Mouse (Mus musculus) forebrain, embryonic 13.5 days (tissue): ENCODE results near the gene Ccnf. TPM values are rescaled to one million over a fixed set of nuclear protein-coding genes. Genes with fewer than 3 reads are reported as not detected.

Source experiments
- ATAC-seq: fragments of 200-750 bp; cut with Nextera tagmentation; 2 replicates; pipeline ENCODE4 v1.8.0; 2017
- H3K27ac ChIP-seq: fragments of 300-500 bp; sonication (generic); 2 replicates; pipeline ENCODE4 v1.5.1; 2015; ENCODE audit warnings: inconsistent platforms, mild to moderate bottlenecking, moderate library complexity
- H3K27me3 ChIP-seq: fragments of 300-500 bp; sonication (generic); 2 replicates; pipeline ENCODE4 v1.6.1; 2015; ENCODE audit warnings: mild to moderate bottlenecking, inconsistent platforms
- H3K36me3 ChIP-seq: fragments of 300-500 bp; sonication (generic); 2 replicates; pipeline ENCODE4 v1.6.1; 2015; ENCODE audit warnings: mild to moderate bottlenecking, inconsistent platforms; ENCODE audit not compliant: poor library complexity, severe bottlenecking
- H3K4me1 ChIP-seq: fragments of 300-500 bp; sonication (generic); 2 replicates; pipeline ENCODE4 v1.6.1; 2015; ENCODE audit warnings: inconsistent platforms
- H3K4me2 ChIP-seq: fragments of 300-500 bp; sonication (generic); 2 replicates; pipeline ENCODE4 v1.6.1; 2015; ENCODE audit warnings: inconsistent platforms, mild to moderate bottlenecking, moderate library complexity
- H3K4me3 ChIP-seq: fragments of 300-500 bp; sonication (generic); 2 replicates; pipeline ENCODE4 v1.5.1; 2015; ENCODE audit warnings: mild to moderate bottlenecking, inconsistent platforms
- H3K9ac ChIP-seq: fragments of 300-500 bp; sonication (generic); 2 replicates; pipeline ENCODE4 v1.6.1; 2015; ENCODE audit warnings: mild to moderate bottlenecking, inconsistent platforms
- H3K9me3 ChIP-seq: fragments of 300-500 bp; sonication (generic); replicated peaks from 2 replicates; pipeline ENCODE4 v1.6.1; 2016; ENCODE audit warnings: inconsistent platforms
- WGBS: fragments of 180-500 bp; shearing (Covaris S2); methylation state at CpG from one replicate; pipeline ENCODE4 v1.1.7; 2015; 5-methylcytosine and 5-hydroxymethylcytosine counted together
- polyA plus RNA-seq: library from polyadenylated mRNA; unstranded; fragments of >200 nt; fragmentation: Nextera tagmentation; extraction: Ambion mirVana; gene quantifications from 2 replicates; pipeline ENCODE4 v1.2.1, GENCODE M21; 2015

Gene Ccnf
- polyA plus RNA-seq, 1 experiment from 2014 or later, result 60.2 TPM

DNA sequence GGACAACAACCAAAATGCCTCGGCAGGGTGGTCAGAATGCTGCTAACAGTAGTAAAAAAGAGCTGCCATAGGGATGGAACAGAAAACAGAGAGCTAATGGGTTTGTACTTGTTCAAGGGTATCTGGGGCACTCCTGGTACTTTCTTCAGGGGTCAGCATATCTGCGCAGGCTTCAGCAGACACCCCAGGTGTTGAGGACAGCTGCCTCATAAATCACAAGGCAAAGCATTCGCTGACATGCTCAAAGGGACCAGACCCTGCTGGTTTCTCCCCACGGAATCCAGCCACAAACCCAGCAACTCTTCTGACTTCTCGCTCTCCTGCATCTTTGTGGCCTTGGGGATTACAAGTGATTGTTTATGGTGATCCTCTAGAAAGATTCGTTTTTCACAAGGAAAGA, 28.6 kb downstream of the Ccnf start:
- no peaks in the 10 kb centered on the region for H3K27me3 ChIP-seq
- no peak overlapping the region for H3K9ac ChIP-seq
- peaks cover 65% of the 10 kb centered on the region for H3K36me3 ChIP-seq
- 85% methylated on average over 6 of the region's 6 CpGs for WGBS
- H3K4me3 ChIP-seq, result no peak overlapping the region
- no peak overlapping the region for H3K27ac ChIP-seq
- no peaks in the 10 kb centered on the region for H3K9me3 ChIP-seq
- no peak overlapping the region for H3K4me2 ChIP-seq
- no peak for ATAC-seq
- peaks cover 18% of the 10 kb centered on the region for H3K4me1 ChIP-seq

DNA sequence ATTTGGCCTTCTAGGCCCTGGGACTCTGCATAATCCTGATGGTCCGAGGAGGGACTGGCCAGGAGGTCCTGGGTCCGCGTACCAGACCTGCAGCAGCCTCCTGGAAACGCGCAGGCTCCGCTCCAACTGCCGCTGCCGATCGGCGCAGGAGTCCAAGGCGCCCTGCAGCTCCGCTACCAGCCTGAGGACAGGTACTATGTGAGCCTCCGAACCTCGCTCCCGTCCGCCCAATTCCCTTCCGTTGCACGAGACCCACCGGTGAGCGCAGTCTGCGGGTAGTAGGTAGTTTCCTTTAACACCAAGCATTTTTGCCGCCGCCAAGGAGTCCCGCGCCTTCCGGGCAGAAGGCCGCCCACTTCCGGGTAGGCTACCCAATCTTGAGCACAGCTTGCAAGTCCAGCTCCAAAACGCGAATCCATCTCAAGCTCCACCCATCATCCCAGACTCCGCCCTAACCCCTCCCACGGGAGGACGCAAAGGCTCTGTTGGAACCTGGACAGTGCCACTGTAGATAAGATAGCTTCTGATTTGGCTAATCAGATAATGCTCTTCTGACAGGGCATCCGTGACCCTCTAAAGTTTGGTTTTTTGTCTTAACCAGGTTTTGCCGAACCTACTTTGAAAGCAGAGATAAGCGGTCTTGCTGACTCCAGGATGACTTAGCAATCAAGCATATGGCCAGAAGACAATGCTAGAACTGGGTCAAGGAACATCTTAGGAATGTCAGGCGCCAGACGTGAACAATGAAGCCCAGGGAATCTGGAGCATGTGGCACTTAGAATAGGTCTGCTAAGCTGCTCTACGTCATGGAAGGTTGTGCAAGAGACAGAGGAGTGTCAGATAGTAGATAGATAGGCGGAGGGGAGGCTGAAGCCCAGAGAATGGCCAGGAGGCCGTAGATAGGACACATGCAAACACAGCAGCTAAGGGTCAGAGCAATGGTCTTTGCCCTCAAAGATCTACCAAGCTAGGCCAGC, 30.6 kb downstream of the Ccnf start, which contains the start of gene Tedc2:
Gene Tedc2, minus strand, starts transcription at position 417 of the 977 bp plus-strand sequence.
- peak within 1 kb of the TSS; percentile 81 for H3K9ac ChIP-seq
- peak within 1 kb of the TSS; percentile 40; the same call in 1 of the 2 replicates for H3K27ac ChIP-seq
- peak within 1 kb of the TSS; percentile 82 for H3K4me2 ChIP-seq
- peaks cover 18% of the 10 kb centered on the region for H3K4me1 ChIP-seq
- no peaks in the 10 kb centered on the region for H3K27me3 ChIP-seq
- no peaks in the 10 kb centered on the region for H3K9me3 ChIP-seq
- 6% methylated on average over 41 of the region's 41 CpGs for WGBS
- peak within 1 kb of the TSS; percentile 84 for H3K4me3 ChIP-seq
- peak; percentile 96 for ATAC-seq
- H3K36me3 ChIP-seq, result peaks cover 63% of the 10 kb centered on the region

DNA sequence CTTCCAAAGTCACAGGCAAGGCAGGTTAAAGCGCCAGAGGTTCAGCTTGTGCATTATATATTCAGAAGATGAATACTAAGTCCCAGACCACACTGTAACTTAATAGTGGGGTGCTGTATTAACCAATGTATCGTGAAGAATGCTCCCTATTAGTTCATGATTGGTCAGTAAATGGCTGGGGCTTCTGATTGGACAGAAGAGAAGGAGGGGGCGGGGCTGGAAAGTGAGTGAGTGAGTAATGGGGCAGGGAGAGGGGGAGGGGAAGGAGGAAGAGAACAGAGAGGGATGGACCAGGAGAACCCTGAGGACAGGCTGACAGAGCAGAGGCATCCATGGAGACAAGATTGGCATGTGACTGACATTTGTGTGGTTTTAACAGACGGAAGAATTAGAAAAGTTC, 34.4 kb downstream of the Ccnf start:
- Histone ChIP-seq H3K9ac (no peak overlapping the region), H3K4me2 (no peak overlapping the region), H3K9me3 (no peaks in the 10 kb centered on the region), H3K36me3 (peaks cover 40% of the 10 kb centered on the region), H3K27ac (no peak overlapping the region), H3K4me1 (peaks cover 24% of the 10 kb centered on the region), H3K27me3 (no peaks in the 10 kb centered on the region), H3K4me3 (no peak overlapping the region)
- 65% methylated on average over 4 of the region's 4 CpGs for WGBS
- ATAC-seq, result no peak

DNA sequence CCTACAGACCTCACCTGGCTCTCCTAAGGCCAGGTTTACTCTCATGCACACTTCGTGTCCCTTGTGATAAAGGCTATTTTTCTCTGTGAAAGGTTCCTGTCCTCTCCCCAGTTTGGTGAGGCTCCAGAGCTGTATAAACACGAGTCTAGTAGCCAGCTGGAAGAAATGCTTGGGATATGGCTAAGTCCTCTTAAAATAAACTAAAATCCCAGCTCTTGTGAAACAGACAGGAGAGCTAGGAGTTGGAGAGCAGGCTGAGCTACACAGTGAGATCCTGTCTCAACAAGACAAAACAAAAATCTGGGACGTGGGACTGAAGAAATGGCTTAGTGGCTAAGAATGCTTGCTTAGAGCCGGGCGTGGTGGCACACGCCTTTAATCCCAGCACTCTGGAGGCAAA, 38.1 kb downstream of the Ccnf start:
- no peak for ATAC-seq
- Histone ChIP-seq H3K4me2 (no peak overlapping the region), H3K27ac (no peak overlapping the region), H3K27me3 (peaks cover 17% of the 10 kb centered on the region), H3K9ac (no peak overlapping the region), H3K9me3 (no peaks in the 10 kb centered on the region), H3K4me1 (peaks cover 40% of the 10 kb centered on the region), H3K36me3 (peaks cover 34% of the 10 kb centered on the region), H3K4me3 (no peak overlapping the region)
- 79% methylated on average over 6 of the region's 6 CpGs for WGBS

DNA sequence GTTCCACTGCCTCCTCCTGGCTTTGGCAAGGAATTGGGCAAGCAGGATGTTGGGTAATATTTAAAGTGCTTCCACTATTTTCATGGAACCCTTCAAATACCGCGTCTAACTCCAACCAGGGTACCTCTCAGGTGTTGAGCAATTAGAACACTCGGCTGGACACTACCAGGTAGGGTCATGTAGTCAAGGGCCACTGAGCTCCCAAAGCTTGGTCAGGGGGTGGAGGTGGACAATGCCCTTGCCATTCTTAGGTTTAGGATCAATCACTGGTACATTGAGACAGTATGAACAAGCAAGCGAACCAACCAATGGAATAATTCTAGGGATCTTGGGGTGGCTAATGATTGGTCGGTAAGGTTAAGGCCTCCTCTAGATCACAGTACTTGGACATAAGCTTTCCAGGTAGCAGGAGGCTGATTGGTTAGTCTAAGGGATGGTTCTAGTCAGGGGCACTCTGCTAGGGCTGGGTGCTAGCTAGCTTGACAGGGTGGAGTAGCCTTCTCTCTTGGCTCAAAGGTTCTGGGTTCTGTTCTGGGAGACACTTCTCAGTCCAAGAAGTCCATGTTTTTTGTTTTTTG, 38.8 kb downstream of the Ccnf start:
- peaks cover 27% of the 10 kb centered on the region for H3K36me3 ChIP-seq
- no peak; the same call in 1 of the 2 replicates for ATAC-seq
- H3K9ac ChIP-seq, result no peak overlapping the region
- H3K4me1 ChIP-seq, result peaks cover 47% of the 10 kb centered on the region
- 23% methylated on average over 5 of the region's 5 CpGs for WGBS
- H3K4me2 ChIP-seq, result peak overlapping the region; percentile 97
- H3K27ac ChIP-seq, result no peak overlapping the region
- H3K4me3 ChIP-seq, result peak overlapping the region; percentile 52
- H3K9me3 ChIP-seq, result no peaks in the 10 kb centered on the region
- peaks cover 24% of the 10 kb centered on the region for H3K27me3 ChIP-seq

DNA sequence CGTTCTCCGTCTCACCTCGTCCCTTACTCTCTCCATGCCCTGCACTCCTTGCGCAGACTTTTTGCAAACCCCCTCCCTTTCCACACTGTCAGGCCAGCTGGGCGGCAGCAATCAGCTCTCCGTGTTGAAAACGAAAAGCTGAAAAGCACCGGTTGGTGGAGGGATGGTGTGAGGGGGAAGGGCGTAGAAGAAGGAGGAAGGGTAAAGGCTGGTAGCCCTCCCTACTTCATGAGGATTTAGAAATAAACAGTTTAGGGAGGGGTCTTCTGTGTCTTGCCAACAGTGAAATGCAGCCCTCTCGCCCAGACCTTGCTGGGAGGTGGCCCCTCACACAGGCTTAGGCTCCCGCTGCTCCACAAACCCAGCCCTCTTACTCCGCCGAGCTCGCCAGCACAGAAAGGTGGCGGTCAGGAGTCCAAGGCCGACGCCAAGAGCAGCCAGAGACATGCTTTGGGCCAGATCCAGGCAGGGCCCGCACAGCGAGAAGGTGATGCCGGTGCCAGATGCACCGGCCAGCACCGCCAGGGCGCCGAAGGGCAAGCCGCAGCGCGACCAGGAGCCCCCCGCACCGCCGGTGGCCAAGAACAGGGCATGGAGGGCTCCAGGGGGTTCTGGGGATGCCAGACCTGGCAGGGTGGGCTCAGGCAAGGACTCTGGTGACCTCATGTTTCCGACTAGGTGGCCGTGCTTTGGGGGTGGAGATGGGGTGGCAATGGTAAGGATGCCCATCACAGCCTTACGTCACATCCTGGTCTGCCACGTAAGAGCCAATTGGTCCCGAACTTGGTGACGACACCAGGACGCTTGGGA, 39.4 kb downstream of the Ccnf start:
- 1% methylated on average over 37 of the region's 37 CpGs for WGBS
- H3K4me1 ChIP-seq, result peaks cover 53% of the 10 kb centered on the region

DNA sequence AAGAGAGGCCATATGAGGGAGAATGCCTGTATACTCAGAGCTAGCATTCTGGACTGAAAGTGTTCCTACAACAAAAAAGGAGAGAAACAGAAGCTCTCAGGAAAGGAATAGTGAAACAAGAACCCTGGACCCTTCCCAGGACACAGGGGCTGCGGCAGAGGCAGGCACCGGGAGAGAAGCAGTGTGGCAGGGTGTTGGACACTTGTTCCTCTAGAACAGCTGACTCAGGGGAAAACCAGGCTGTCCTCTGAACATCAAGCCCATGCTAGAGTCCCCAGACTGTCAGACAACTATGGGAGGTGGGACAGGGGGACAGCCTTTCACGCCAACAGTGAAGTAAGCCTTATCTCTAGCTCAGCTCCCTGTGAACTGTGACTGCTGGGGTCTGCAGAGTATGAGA, 40.7 kb downstream of the Ccnf start:
- 0 out of 2 replicates have a peak overlapping the region, but pooled peaks have one; percentile 97 for H3K4me2 ChIP-seq
- H3K27me3 ChIP-seq, result peaks cover 33% of the 10 kb centered on the region
- 89% methylated on average over 3 of the region's 3 CpGs for WGBS
- peaks cover 10% of the 10 kb centered on the region for H3K36me3 ChIP-seq
- peaks cover 66% of the 10 kb centered on the region for H3K4me1 ChIP-seq
- H3K27ac ChIP-seq, result no peak overlapping the region
- H3K9me3 ChIP-seq, result no peaks in the 10 kb centered on the region
- ATAC-seq, result no peak
- H3K9ac ChIP-seq, result no peak overlapping the region
- no peak overlapping the region for H3K4me3 ChIP-seq

More for the DNA sequence above, 39.4 kb downstream of the Ccnf start:
- H3K9me3 ChIP-seq, result no peaks in the 10 kb centered on the region
- peak overlapping the region; percentile 82 for H3K9ac ChIP-seq
- peaks cover 31% of the 10 kb centered on the region for H3K27me3 ChIP-seq
- peaks cover 22% of the 10 kb centered on the region for H3K36me3 ChIP-seq
- H3K27ac ChIP-seq, result peak overlapping the region; percentile 68
- H3K4me2 ChIP-seq, result peak overlapping the region; percentile 97
- peak overlapping the region; percentile 52 for H3K4me3 ChIP-seq
- ATAC-seq, result peak; percentile 67

DNA sequence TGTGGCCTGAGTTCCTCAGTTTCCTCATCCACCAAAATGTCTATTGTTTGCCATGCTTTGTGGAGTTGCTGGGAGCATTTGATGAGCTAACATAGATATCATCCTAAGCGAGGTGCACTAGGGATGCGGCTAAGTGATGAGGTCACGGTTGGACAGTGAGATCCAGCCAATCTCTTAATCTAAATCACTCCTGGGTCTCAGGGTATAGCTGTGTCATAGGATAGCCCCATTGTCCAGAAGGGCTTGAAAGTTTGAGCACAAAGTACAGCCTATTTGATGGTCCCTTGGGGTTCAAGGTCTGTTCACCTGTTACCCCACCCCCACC, 41.4 kb downstream of the Ccnf start:
- ATAC-seq, result no peak
- Histone ChIP-seq H3K4me1 (peaks cover 68% of the 10 kb centered on the region), H3K4me2 (peak overlapping the region; percentile 94), H3K4me3 (0 out of 2 replicates have a peak overlapping the region, but pooled peaks have one; percentile 51), H3K9ac (0 out of 2 replicates have a peak overlapping the region, but pooled peaks have one; percentile 82), H3K27me3 (peaks cover 33% of the 10 kb centered on the region), H3K36me3 (peaks cover 3% of the 10 kb centered on the region; the same call in 1 of the 2 replicates), H3K27ac (peak overlapping the region; percentile 60; the same call in 1 of the 2 replicates), H3K9me3 (no peaks in the 10 kb centered on the region)
- WGBS, result 83% methylated on average over 3 of the region's 3 CpGs

DNA sequence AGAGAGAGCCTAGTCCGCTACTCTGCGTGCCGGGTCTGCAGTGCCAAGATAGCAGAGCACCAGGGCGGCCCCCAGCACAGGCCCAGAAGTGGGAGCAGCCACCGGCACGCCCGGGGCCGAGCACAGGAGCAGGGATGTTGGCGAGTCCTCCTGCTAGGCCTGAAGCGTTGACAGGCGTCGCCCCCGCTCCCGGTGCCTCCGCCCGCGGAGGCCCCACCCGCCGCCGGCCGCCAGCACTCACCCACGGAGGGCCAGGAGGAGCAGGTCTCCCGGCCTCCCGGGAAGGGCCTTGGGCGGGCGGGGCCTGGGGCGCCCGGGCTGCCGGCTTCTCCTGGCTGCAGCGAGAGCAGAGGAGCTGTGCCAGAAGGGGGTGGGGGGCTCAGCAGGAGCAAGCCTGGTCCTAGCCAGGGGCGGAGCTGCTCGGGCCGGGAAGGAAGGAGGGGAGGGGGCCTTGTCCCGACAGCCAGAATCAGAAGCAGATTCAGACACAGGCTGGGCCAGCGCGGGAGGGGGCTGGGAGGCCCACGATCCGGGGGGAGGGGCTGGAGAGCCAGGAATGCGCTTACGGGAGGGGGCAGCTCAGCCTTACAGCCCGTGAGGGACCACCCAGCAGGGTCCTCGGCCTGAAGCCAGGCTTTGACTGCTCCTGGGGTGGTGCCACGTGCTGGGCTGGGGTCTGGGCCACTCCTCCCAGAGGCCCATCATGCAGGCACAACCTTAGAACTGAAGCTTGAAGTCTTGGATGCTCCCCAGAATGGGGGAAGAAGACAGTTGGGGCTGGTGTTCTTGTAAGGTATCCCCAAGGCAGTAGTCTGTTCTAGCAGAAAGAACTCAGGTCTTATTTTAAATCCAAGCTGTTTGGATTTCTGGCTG, 42.0 kb downstream of the Ccnf start, which contains the start of gene Ntn3:
Gene Ntn3, minus strand, starts transcription at position 489 of the 873 bp plus-strand sequence.
- H3K4me2 ChIP-seq, result peak within 1 kb of the TSS; percentile 94
- peak; percentile 31 for ATAC-seq
- H3K36me3 ChIP-seq, result no peaks in the 10 kb centered on the region
- no peaks in the 10 kb centered on the region for H3K9me3 ChIP-seq
- peaks cover 33% of the 10 kb centered on the region for H3K27me3 ChIP-seq
- peak within 1 kb of the TSS; percentile 82 for H3K9ac ChIP-seq
- peaks cover 74% of the 10 kb centered on the region for H3K4me1 ChIP-seq
- H3K27ac ChIP-seq, result peak within 1 kb of the TSS; percentile 60
- peak within 1 kb of the TSS; percentile 51 for H3K4me3 ChIP-seq
- WGBS, result under 1% methylated on average over 36 of the region's 43 CpGs

DNA sequence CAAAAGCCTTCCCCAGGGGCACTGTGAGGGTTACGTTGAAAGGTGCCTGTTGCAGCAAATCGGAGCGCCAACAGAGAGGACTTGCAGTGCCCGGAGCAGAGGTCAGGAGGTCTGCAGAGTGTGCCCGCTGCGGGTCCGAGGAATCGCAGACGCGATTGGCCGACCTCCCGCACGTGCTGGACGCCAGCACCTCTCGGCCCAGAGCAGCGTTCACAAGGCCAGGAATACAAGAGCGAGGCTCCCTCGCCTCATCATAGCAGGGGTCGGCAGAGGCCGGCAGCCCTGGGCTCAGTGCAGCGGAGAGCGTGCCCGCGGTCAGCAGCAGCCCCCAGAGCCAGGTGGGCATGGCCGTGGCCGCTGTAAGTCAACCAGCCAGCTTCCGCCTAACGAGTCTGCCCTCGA, 42.6 kb downstream of the Ccnf start:
- H3K4me3 ChIP-seq, result peak overlapping the region; percentile 51
- H3K9me3 ChIP-seq, result no peaks in the 10 kb centered on the region
- H3K4me2 ChIP-seq, result peak overlapping the region; percentile 94
- peaks cover 33% of the 10 kb centered on the region for H3K27me3 ChIP-seq
- 4% methylated on average over 29 of the region's 29 CpGs for WGBS
- peak overlapping the region; percentile 82 for H3K9ac ChIP-seq
- H3K4me1 ChIP-seq, result peaks cover 80% of the 10 kb centered on the region
- H3K27ac ChIP-seq, result peak overlapping the region; percentile 60
- no peaks in the 10 kb centered on the region for H3K36me3 ChIP-seq
- ATAC-seq, result no peak
